Mouse (Mus musculus) cerebellum, adult 2 months (tissue): ENCODE measurements around the gene 4930539E08Rik.

Source experiments
- CTCF ChIP-seq: fragments of 200-500 bp; IDR thresholded peaks from 2 replicates; pipeline ENCODE4 v1.5.1; 2011; ENCODE audit warnings: low read depth, mild to moderate bottlenecking, control low read depth, low read length, moderate library complexity, borderline replicate concordance; ENCODE audit not compliant: insufficient read depth
- POLR2A ChIP-seq: fragments of 200-500 bp; IDR thresholded peaks from 2 replicates; pipeline ENCODE4 v1.6.1; 2011; ENCODE audit warnings: low read length, control low read depth, borderline replicate concordance; ENCODE audit not compliant: insufficient read depth

DNA sequence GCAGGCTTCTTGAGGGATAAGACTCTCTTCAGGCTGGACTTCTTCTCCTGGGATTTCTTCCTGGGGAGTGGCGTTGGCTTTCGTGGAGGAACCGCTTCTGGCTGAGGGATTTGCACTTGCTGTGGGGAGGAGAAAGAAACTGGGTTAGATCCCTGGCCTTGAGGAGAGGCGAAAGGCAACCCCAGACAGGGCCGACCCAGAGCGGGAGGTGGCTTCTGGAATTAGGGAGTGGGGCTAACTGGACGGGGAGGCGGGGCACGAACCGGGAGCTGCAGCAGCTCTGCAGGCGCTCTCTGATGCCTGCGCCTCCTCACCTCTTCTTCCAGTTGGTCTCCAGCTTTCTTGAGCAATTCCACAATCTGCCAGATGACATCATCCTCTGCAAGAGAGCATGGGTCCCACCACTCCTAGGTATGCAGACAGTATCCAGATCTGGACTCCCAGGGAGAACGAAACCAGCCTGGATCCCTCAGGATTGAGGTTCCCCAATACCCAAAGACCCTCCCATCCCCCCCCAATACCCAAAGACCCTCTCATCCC lies 9.7 kb downstream of the 4930539E08Rik start:
- TF ChIP-seq CTCF: no peak
- TF ChIP-seq POLR2A: no peak
